Mouse (Mus musculus) testis, postnatal 14 days (tissue): ENCODE results near the gene Tiam1.

ENCODE experiments used
- DNase-seq: peaks from one replicate; pipeline ENCODE4 v3.0.0; 2021; ENCODE audit warnings: low spot score

The Tiam1 gene

GRCm38 (mm10) chr16:89837096-89837495 is 306.5 kb downstream of the Tiam1 start:
- no peak for DNase-seq

- no peak for DNase-seq
Measured at GRCm38 (mm10) chr16:89835551-89835950, 308.0 kb downstream of the Tiam1 start.

GRCm38 (mm10) chr16:89833011-89833410 is 310.6 kb downstream of the Tiam1 start:
- DNase-seq: no peak

GRCm38 (mm10) chr16:89831172-89831571 is 312.4 kb downstream of the Tiam1 start:
- no peak for DNase-seq

- DNase-seq: no peak
Measured at GRCm38 (mm10) chr16:89830221-89830648, 313.3 kb downstream of the Tiam1 start.

- DNase-seq: no peak
Measured at GRCm38 (mm10) chr16:89827496-89828125, 316.0 kb downstream of the Tiam1 start.

GRCm38 (mm10) chr16:89825875-89826274 is 317.7 kb downstream of the Tiam1 start:
- DNase-seq: no peak

- DNase-seq: no peak
Measured at GRCm38 (mm10) chr16:89822882-89823281, 320.7 kb downstream of the Tiam1 start.

- no peak for DNase-seq
Measured at GRCm38 (mm10) chr16:89818661-89819060, 324.9 kb downstream of the Tiam1 start.

- DNase-seq: no peak
Measured at GRCm38 (mm10) chr16:89817861-89818630, 325.5 kb downstream of the Tiam1 start.

- DNase-seq: no peak
Measured at GRCm38 (mm10) chr16:89817301-89817700, 326.3 kb downstream of the Tiam1 start.

GRCm38 (mm10) chr16:89816506-89817172 is 326.9 kb downstream of the Tiam1 start:
- DNase-seq: no peak

GRCm38 (mm10) chr16:89813536-89813935 is 330.0 kb downstream of the Tiam1 start:
- peak; percentile 35 for DNase-seq

- no peak for DNase-seq
Measured at GRCm38 (mm10) chr16:89812891-89813290, 330.7 kb downstream of the Tiam1 start.

- DNase-seq: no peak
Measured at GRCm38 (mm10) chr16:89810398-89810797, 333.2 kb downstream of the Tiam1 start.

- DNase-seq: no peak
Measured at GRCm38 (mm10) chr16:89808168-89808567, 335.4 kb downstream of the Tiam1 start.

- no peak for DNase-seq
Measured at GRCm38 (mm10) chr16:89805946-89806345, 337.6 kb downstream of the Tiam1 start.

GRCm38 (mm10) chr16:89805210-89805609 is 338.4 kb downstream of the Tiam1 start:
- no peak for DNase-seq

- no peak for DNase-seq
Measured at GRCm38 (mm10) chr16:89801493-89801892, 342.1 kb downstream of the Tiam1 start.

GRCm38 (mm10) chr16:89799772-89800171 is 343.8 kb downstream of the Tiam1 start:
- DNase-seq: no peak

GRCm38 (mm10) chr16:89796566-89796965 is 347.0 kb downstream of the Tiam1 start:
- no peak for DNase-seq

- no peak for DNase-seq
Measured at GRCm38 (mm10) chr16:89789792-89790434, 353.7 kb downstream of the Tiam1 start.
